Mouse (Mus musculus) naive thymus-derived CD4-positive, alpha-beta T cell, adult 2 months (primary cell): ENCODE measurements around the gene Ift52.

Experiments used
- DNase-seq: peaks from one replicate; pipeline ENCODE4 v3.0.0-alpha.2; 2011; ENCODE audit warnings: low read depth

Gene Ift52

GRCm38 (mm10) chr2:163016916-163017743, at the start of gene Ift52:
Gene Ift52 (plus strand): TSS chr2:163017354.
- DNase-seq: peak; percentile 93

DNA sequence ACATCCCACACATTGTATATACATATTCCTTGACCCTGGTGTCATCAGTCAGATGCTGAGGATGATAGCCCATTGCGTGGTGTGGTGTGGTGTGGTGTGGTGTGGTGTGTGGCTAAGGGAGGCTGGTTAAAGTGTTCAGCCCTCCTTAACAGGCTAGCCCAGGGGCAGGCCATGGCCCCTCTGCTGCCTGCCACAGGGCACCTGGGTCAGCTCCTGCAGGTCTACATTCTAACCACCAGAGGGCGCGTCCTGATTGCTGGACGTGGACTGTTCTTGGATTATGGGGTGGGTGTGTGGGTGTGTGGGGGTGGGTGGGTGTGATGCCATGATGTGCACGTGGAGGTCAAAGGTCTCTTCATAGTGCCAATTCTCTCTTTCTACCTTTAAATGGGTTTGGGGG, 48.8 kb upstream of the Ift52 start:
- DNase-seq: peak; percentile 63

DNA sequence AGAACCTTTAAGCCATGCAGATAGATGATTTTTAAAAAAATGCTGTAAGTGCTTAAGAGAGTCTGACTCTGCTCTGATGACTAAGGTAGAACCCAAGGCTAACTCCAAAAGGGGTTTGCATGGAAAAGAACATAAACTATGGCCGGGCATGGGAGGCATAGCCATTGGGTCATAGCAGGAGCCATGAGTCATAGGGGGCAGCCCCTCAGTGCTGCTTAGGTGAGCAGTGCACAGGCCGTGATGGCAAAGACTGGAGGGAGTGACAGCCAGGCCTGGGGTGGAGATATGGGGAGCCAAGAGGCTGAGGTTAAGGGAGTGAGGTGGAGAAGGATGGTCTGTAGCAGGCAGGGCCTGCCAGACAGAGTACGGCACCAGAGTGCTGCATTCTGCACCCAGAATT, 48.1 kb upstream of the Ift52 start:
- no peak for DNase-seq

GRCm38 (mm10) chr2:162970896-162971295, 46.3 kb upstream of the Ift52 start:
- no peak for DNase-seq

DNA sequence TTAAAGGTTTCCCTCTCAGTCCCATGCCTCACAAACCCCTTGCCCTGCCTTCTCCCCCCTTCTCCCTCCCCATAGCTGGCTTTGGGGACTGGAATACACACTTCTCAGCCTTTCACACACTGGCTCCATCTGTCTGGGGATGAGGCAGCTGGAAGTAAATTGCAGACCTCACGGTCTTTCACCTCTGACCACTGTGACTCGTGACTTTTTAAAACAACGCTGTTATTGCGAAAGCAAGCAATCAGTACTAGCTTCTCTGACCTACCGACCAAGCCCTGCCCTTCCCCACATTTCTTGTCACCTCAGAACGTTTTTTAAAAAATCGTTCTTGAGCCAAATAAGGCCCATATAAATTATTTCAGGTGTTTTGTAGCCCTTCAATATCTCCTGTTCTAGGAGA, 44.4 kb upstream of the Ift52 start:
- DNase-seq: no peak

DNA sequence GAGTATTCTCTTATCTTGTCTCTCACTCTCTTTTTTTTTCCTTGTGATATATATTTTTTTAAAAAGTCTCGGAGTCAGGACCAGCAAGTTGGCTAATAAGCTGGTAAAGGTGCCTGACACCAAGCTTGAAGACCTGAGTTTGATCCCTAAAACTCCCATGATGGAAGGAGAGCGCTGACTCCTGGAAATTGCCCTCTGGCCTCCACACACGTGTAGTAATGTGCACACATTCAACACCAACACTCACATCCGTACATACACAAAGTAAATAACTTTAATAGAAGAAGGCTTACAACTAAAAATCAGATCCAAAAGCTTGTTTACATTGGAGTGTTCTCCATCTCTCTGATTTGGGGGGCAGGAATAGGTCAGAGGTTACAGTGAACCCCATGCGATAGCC, 43.9 kb upstream of the Ift52 start:
- DNase-seq: no peak

DNA sequence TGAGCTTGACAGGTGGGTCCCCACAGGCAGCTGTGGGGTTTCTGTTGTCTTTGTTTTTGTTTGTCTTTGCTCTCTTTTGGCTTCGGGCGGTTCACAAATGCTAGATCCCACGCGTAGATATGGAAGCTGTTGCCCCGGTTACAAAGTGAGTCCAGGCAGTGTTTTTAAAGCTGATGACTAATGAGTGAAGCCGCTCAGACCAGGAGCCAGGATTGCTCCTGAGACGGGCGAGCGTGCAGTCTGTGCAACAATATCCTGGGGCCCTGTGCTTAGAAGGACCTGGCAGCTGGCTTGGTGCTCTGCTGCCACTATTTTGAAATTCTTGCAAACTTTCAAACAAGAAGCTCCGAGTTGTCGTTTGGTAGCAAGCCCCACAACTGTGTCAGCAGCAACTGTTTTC, 43.5 kb upstream of the Ift52 start:
- DNase-seq: no peak

GRCm38 (mm10) chr2:162975157-162975775, 41.9 kb upstream of the Ift52 start:
- no peak for DNase-seq

- no peak for DNase-seq
Measured at GRCm38 (mm10) chr2:162976001-162976400, 41.2 kb upstream of the Ift52 start.

GRCm38 (mm10) chr2:162984381-162984780, 32.8 kb upstream of the Ift52 start:
- no peak for DNase-seq

GRCm38 (mm10) chr2:162985923-162986322, 31.2 kb upstream of the Ift52 start:
- DNase-seq: no peak

DNA sequence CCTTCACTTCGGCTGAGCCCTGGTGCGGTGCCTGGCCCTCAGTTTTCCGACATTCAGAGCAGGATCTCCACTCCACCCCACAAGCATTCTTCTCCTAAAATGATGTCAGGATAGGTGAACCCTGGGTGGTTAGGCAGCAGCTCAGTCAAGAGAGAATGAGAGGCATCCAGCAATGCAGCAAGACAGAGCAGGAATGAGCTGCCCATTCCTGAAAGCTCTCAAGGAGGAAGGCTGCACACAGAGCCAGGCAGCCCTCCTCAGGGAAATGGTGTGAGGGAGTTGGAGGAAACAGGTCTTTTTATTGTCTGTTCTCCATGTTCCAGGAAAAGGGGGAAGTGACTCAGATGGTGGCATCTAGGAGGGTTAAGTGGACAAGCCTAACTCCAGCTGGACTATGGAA, 30.4 kb upstream of the Ift52 start:
- no peak for DNase-seq

GRCm38 (mm10) chr2:162987218-162987617, 29.9 kb upstream of the Ift52 start, which contains the start of gene Sgk2:
Gene Sgk2 (plus strand): TSS chr2:162987330.
- no peak for DNase-seq

- no peak for DNase-seq
Measured at GRCm38 (mm10) chr2:162988235-162988634, 28.9 kb upstream of the Ift52 start.

DNA sequence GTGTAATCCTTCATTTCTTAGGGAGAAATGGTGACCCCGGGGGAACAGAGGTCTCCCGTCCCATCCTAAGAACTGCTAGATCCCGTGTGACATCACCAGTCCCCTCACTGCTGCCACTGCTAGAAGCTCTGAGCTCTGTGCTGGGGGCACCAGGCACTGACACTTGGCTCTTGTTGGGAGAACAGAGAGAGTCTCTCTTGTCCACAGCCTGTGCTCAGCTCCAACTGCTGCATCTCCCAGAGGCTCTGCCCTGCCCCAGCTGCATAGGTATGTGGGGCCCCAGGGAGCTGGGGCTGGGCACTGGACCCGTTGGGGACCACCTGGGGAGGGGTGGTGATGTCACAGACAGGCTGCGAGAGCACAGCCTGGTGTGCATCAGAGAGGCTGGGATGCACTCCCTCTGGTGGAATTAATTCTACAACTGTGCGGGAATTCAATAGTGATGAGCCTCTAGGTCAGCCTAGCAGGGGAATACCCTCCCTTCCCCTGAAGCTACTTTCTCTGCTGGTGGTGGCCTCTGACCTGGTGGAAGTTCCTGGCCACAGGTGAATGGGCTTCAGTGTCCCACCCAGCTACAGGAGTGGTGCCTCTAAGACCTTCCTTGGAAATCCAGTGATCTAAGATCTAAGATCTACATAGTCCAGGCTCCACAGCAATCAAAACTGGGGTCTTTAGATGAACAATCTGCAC, 25.6 kb upstream of the Ift52 start:
- DNase-seq: no peak

DNA sequence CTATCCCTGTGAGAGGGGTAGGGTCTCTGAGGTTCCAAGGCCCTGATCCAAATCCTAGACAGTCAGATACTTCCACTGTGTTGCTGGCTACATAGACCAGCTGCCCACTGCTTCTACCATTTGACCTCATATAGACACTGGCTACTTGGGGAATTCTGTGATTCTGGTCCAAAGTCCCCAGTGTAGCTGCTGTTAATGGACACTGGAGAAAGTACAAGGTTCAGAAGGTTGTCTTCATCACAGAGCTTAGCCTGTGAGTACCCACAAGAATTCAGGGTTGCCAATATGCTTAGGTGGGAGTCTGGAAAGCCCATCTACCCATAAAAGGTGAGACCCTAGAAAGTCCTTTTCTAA, 25.1 kb upstream of the Ift52 start:
- no peak for DNase-seq

DNA sequence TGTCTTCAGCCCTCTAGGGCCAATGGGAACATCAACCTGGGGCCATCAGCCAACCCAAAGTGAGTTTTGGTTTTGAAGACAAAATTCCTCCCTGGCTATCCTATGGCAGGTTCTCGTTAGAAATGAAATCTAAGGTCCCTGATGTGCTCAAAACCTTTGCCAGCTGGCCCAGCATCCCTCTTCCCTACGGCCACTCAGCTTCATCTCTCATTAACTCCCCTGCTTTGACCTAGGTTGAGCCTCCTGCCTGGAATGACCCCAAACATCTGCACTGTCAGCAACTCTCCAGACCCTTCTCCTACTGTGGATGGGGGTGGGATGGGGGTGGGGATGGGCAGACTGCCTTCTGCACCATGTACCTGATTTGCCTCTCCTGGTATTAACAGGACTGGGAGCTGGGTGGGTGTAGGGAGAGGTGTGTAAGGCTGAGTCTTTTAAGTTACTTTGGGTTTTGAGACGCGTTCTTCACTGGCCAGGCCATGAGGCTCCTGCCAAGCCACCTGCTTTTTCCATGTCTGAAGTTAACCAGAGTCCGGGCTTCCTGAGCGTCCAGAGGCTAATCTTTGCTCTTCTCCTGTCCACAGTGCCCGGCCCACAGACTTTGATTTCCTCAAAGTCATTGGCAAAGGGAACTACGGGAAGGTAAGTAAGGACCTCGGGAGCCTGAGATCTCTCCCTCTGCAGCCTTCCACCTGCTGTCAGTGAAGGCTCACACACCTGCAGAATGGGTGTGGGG, 23.1 kb upstream of the Ift52 start:
- DNase-seq: no peak

DNA sequence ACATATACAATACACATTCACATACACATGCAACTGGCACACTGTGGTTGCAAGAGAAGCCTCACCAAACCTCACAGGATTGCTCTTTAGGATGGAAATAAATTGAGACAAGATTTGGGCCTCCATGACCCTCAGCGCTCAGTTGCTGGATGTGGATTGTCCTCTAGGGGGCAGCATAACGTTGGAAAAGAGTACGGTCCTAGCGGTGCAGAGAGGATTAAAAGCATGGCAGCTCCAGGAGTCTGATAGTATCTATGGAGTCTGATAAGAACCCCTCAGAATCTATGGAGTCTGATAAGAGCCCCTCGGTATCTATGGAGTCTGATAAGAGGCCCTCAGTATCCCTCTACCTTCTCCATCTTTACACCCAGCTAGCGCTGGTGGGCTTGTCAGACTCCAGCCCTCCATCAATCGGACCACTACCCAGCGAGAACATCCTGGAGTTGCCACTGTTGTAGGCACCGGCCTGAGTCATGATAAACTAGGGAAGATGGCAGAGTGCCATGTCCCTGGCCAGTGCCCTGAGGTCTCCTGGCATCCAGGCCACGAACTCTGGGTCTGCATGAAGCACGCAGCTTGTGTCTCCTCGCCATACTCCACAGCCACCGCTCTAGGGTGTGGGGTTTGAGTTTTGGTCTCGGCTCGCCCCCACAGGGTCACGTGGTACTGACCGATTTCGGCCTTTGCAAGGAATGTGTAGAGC, 18.5 kb upstream of the Ift52 start:
- DNase-seq: peak; percentile 75

DNA sequence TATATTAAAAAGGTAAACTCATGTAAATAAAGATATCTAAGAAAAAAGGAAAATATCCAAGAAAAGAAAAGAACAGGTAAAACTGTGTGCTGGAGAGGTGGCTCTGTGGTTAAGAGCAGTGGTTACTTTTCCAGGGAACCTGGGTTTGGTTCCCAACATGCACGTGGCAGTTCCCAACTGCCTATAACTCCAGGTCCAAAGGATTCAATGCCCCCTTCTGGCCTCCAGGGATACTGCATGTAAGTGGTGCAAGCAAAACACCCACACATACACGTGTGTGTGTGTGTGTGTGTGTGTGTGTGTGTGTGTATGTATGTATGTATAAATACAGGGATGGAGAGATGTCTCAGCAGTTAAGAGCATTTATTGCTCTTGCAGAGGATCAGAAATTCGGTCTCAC, 17.4 kb upstream of the Ift52 start:
- DNase-seq: peak; percentile 42

- no peak for DNase-seq
Measured at GRCm38 (mm10) chr2:163001071-163001470, 16.1 kb upstream of the Ift52 start.

GRCm38 (mm10) chr2:163007299-163007698, 9.9 kb upstream of the Ift52 start:
- DNase-seq: no peak

- DNase-seq: no peak
Measured at GRCm38 (mm10) chr2:163031289-163031688, 14.1 kb downstream of the Ift52 start.
